Mouse (Mus musculus) thymus, adult 2 months (tissue): ENCODE results near the gene Hist1h2ao. TPM values are rescaled to one million over a fixed set of nuclear protein-coding genes. Genes with fewer than 3 reads are reported as not detected.
A peak's percentile ranks its signal among the peaks of the same experiment; 100 is the strongest.
"Not testable (repeated sequence)": the region's sequence is repeated elsewhere in the genome, so short reads cannot be mapped to it uniquely, and the experiment has no call there.

Experiments used
- DNase-seq: peaks from one replicate; pipeline ENCODE4 v3.0.0; 2021
- H3K27ac ChIP-seq: fragments of 200-500 bp; 2 replicates; pipeline ENCODE4 v1.5.1; 2012; ENCODE audit warnings: low read length, control low read depth; ENCODE audit not compliant: control insufficient read depth, insufficient read depth
- H3K27me3 ChIP-seq: fragments of 200-500 bp; 2 replicates; pipeline ENCODE4 v1.6.1; 2012; ENCODE audit warnings: mild to moderate bottlenecking, low read length, moderate library complexity, mixed read lengths; ENCODE audit not compliant: control insufficient read depth, insufficient read depth
- H3K36me3 ChIP-seq: fragments of 200-500 bp; 2 replicates; pipeline ENCODE4 v1.6.1; 2012; ENCODE audit warnings: mild to moderate bottlenecking, low read length, moderate library complexity; ENCODE audit not compliant: control insufficient read depth, insufficient read depth
- H3K4me1 ChIP-seq: fragments of 200-500 bp; replicated peaks from 2 replicates; pipeline ENCODE4 v1.6.1; 2012; ENCODE audit warnings: low read length; ENCODE audit not compliant: control insufficient read depth, insufficient read depth
- H3K4me3 ChIP-seq: fragments of 200-500 bp; 2 replicates; pipeline ENCODE4 v1.5.1; 2012; ENCODE audit warnings: mild to moderate bottlenecking, low read length, control low read depth, moderate library complexity; ENCODE audit not compliant: control insufficient read depth, insufficient read depth
- CTCF ChIP-seq: fragments of 200-500 bp; IDR thresholded peaks from 2 replicates; pipeline ENCODE4 v1.5.1; 2012; ENCODE audit warnings: mild to moderate bottlenecking, control low read depth, low read length, moderate library complexity, borderline replicate concordance; ENCODE audit not compliant: control insufficient read depth, poor library complexity, insufficient read depth; ENCODE audit errors: extremely low read depth
- POLR2A ChIP-seq: fragments of 200-500 bp; IDR thresholded peaks from 2 replicates; pipeline ENCODE4 v1.6.1; 2012; ENCODE audit warnings: mild to moderate bottlenecking, low read length, control low read depth, moderate library complexity; ENCODE audit not compliant: control insufficient read depth, poor library complexity, insufficient read depth; ENCODE audit errors: extremely low read depth
- WGBS: fragments of 180-500 bp; shearing (Covaris S2); methylation state at CpG from one replicate; pipeline ENCODE4 v1.1.7; 2018; 5-methylcytosine and 5-hydroxymethylcytosine counted together
- polyA plus RNA-seq: library from polyadenylated mRNA; depleted of rRNA; stranded (reverse); fragments of >200 nt; gene quantifications from 2 replicates; pipeline ENCODE4 v1.2.3, GENCODE M21; 2012; rRNA removed

Hist1h2ao gene
- polyA plus RNA-seq = not detected in 2 replicates

DNA sequence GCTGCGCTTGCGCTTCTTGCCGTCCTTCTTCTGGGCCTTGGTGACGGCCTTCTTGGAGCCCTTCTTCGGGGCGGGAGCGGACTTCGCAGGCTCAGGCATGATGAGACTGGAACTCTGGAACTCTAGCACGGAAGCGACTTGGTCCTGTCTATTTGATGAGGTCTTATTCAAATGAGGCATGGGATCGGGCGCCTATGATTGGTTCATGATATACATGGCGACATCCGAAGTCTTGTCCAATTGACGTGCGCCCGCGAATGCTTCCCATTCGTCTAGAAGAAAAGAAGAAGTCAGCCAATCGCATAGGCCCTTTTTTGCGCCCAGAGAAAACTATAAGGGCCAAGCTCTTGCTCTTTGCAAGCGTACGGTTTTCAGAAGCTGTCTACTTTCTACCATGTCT, at the start of gene Hist1h2ao, which contains the start of gene Hist1h2bq:
TSS of gene Hist1h2ao (plus strand) at position 393 of the 400 bp plus-strand sequence.
TSS of gene Hist1h2bq (minus strand) at position 125 of the 400 bp plus-strand sequence.
- H3K4me1 ChIP-seq = not testable (repeated sequence)
- WGBS = no CpG with 5 or more reads among the region's 23 CpGs

GRCm38 (mm10) chr13:21778814-21779766, 31.2 kb upstream of the Hist1h2ao start:
- peak overlapping the region; percentile 77 for H3K4me3 ChIP-seq
- TF ChIP-seq CTCF (no peak), POLR2A (no peak)
- no peaks in the 10 kb centered on the region for H3K36me3 ChIP-seq
- H3K27ac ChIP-seq = peak overlapping the region; percentile 93
- peaks cover 12% of the 10 kb centered on the region for H3K4me1 ChIP-seq
- 2% methylated on average over 33 of the region's 33 CpGs for WGBS
- no peaks in the 10 kb centered on the region for H3K27me3 ChIP-seq
- peak; percentile 73 for DNase-seq

More for the DNA sequence above, at the start of gene Hist1h2ao, which contains the start of gene Hist1h2bq:
- H3K27ac ChIP-seq, H3K4me3 ChIP-seq, H3K27me3 ChIP-seq, H3K36me3 ChIP-seq, DNase-seq: not testable (repeated sequence)

DNA sequence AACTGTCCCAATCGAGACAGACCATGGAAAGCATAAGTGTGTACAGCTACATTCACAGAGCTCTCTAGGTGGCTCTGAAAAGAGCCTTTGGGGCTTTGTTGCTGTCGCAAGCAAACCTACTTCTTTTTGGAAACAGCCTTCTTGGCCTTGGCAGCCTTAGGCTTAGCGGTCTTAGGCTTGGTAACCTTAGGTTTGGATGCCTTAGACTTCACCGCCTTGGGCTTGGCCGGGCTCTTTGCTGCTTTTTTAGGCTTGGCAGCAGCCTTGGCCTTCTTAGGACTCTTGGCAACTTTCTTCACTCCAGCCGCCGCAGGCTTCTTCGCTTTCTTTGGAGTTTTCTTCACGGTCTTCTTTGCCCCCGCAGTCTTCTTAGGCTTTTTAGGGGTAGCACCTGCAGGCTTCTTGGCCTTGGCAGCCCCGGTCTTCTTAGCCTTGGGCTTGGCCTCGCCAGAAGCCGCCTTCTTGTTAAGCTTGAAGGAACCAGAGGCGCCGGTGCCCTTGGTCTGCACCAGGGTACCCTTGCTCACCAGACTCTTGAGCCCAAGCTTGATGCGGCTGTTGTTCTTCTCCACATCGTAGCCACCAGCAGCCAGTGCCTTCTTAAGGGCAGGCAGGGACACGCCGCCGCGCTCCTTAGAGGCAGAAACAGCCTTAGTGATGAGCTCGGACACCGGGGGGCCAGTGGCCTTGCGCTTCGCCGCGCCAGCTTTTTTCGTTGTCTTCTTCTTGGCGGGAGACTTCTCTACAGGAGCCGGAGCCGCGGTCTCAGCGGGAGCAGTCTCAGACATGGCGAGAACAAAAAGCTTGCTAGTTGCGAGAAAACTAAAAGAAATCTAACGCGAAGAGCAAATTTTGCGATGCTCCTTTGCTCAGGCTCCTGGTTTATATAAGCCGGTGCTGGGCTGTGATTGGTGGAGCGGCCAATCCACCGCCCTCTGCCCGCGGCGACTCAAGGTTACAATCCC, 30.2 kb upstream of the Hist1h2ao start, which contains the start of gene Hist1h1b:
TSS of gene Hist1h1b (minus strand) at position 859 of the 965 bp plus-strand sequence.
- H3K27ac ChIP-seq = peak within 1 kb of the TSS; percentile 93
- peaks cover 14% of the 10 kb centered on the region for H3K4me1 ChIP-seq

DNA sequence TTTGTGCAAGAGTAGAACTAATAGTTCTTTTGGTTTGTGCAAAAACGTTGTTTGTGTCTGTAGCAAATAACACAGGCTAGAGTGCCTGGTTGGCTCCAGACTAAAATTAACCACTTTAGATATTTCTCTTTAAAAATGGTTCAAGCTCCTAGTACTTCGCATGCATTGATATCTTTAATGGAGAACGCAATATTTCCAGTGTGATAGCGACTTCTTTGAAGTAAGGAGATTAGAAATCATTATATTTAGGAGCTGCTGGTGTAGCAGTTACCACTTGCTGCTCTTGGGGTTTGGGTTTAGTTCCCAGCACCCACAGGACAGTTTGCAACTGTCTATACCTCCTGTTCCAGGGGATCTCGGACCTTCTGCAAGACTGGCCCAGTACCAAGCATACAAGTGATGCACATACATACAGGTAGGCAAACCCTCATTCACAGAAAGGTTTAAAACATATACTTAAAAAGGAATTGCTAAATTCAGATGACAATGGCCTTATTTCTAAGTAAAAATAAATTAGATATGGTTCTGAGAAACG, 29.2 kb upstream of the Hist1h2ao start:
- Histone ChIP-seq H3K4me3 (no peak overlapping the region), H3K4me1 (peaks cover 14% of the 10 kb centered on the region), H3K36me3 (no peaks in the 10 kb centered on the region), H3K27ac (peak overlapping the region; percentile 58; the same call in 1 of the 2 replicates), H3K27me3 (no peaks in the 10 kb centered on the region)
- DNase-seq = no peak
- TF ChIP-seq POLR2A (no peak), CTCF (no peak)
- 65% methylated on average over 6 of the region's 6 CpGs for WGBS

More for the DNA sequence above, 30.2 kb upstream of the Hist1h2ao start, which contains the start of gene Hist1h1b:
- under 1% methylated on average over 44 of the region's 44 CpGs for WGBS
- Histone ChIP-seq H3K36me3 (no peaks in the 10 kb centered on the region), H3K4me3 (peak within 1 kb of the TSS; percentile 71), H3K27me3 (no peaks in the 10 kb centered on the region)
- DNase-seq = peak; percentile 77
- no peak for TF ChIP-seq CTCF
- TF ChIP-seq POLR2A = peak; percentile 77

GRCm38 (mm10) chr13:21781639-21782038, 28.6 kb upstream of the Hist1h2ao start:
- no peak for DNase-seq
- no peak overlapping the region for H3K4me3 ChIP-seq
- WGBS = 98% methylated on average over 1 of the region's 1 CpGs
- no peaks in the 10 kb centered on the region for H3K27me3 ChIP-seq
- H3K27ac ChIP-seq = no peak overlapping the region
- H3K4me1 ChIP-seq = peaks cover 14% of the 10 kb centered on the region
- TF ChIP-seq CTCF (no peak), POLR2A (no peak)
- H3K36me3 ChIP-seq = no peaks in the 10 kb centered on the region

GRCm38 (mm10) chr13:21782361-21783254, 27.7 kb upstream of the Hist1h2ao start:
- TF ChIP-seq POLR2A = 0 out of 2 replicates have a peak, but pooled peaks have one; percentile 37
- peak overlapping the region; percentile 96 for H3K27ac ChIP-seq
- peaks cover 14% of the 10 kb centered on the region for H3K4me1 ChIP-seq
- peak overlapping the region; percentile 61 for H3K4me3 ChIP-seq
- not testable (repeated sequence) for H3K27me3 ChIP-seq, H3K36me3 ChIP-seq
- DNase-seq = peak; percentile 32
- 2% methylated on average over 23 of the region's 35 CpGs for WGBS
